Mouse (Mus musculus) olfactory bulb, adult 2 months (tissue): ENCODE data around the gene Rhox1.

ENCODE experiments used
- CTCF ChIP-seq: fragments of 200-500 bp; IDR thresholded peaks from 2 replicates; pipeline ENCODE4 v1.5.1; 2012; ENCODE audit warnings: low read depth, mild to moderate bottlenecking, low read length, moderate library complexity; ENCODE audit not compliant: insufficient read depth
- POLR2A ChIP-seq: fragments of 200-500 bp; IDR thresholded peaks from 2 replicates; pipeline ENCODE4 v1.6.1; 2012; ENCODE audit warnings: mild to moderate bottlenecking, low read depth, low read length, moderate library complexity; ENCODE audit not compliant: insufficient read depth

- no peak for TF ChIP-seq POLR2A
- TF ChIP-seq CTCF = no peak
Measured at GRCm38 (mm10) chrX:37191744-37192379, 30.2 kb downstream of the Rhox1 start.
